14 mouse cellular contexts compared by ENCODE assay signal in genomic region chr1:147125541-147125940, GRCm38 (mm10).
"Had no signal": no experiment of that assay in that cellular context is flagged by ENCODE, and none has a peak within 500 bp of the region (broad histone marks: within the 10 kb centered on the region; RNA-seq: fewer than 3 reads in every experiment).

No protein-coding gene starts in this region.

- DNase-seq: cerebellum, postnatal 10 days; cerebellum, postnatal 14 days; cerebellum, postnatal 25 days; cerebellum, postnatal 36 days; embryo, embryonic 11 days; forebrain, postnatal 0 days; gastrocnemius, adult 2 months; gastrocnemius, postnatal 10 days; gastrocnemius, postnatal 14 days; gastrocnemius, postnatal 25 days; gastrocnemius, postnatal 36 days; heart, adult 11 months; heart, adult 18-20 months; heart, adult 2 months had no signal
